ENCODE assay signal across 14 mouse cellular contexts in genomic region chr13:46976532-46976931, GRCm38 (mm10). TPM values are rescaled to one million over a fixed set of nuclear protein-coding genes. Genes with fewer than 3 reads are reported as not detected.
DNase-seq lines count a peak whose midpoint lies in the region; ATAC-seq and TF ChIP-seq lines count a peak whose summit lies in the region.
"Had no signal": no experiment of that assay in that cellular context is flagged by ENCODE, and none has a peak within 500 bp of the region (broad histone marks: within the 10 kb centered on the region; RNA-seq: fewer than 3 reads in every experiment).

No protein-coding gene starts in this region.

- H3K9ac ChIP-seq in forebrain, postnatal 0 days = no peak overlapping the region
- H3K9ac ChIP-seq in midbrain, postnatal 0 days (replicated peaks; ENCODE audit: low read length, poor library complexity, severe bottlenecking) = no peak overlapping the region
- no peak overlapping the region for H3K9ac ChIP-seq in midbrain, embryonic 16.5 days (ENCODE audit: low read depth, low read length)
- H3K9ac ChIP-seq: embryonic facial prominence, embryonic 13.5 days; liver, embryonic 12.5 days had no signal

- no peaks in the 10 kb centered on the region for H3K36me3 ChIP-seq in forebrain, embryonic 10.5 days (replicated peaks)
- H3K36me3 ChIP-seq in forebrain, postnatal 0 days (ENCODE audit: insufficient read depth) = no peaks in the 10 kb centered on the region
- no peaks in the 10 kb centered on the region for H3K36me3 ChIP-seq in midbrain, postnatal 0 days (ENCODE audit: insufficient read depth, low read length)
- no peaks in the 10 kb centered on the region for H3K36me3 ChIP-seq in midbrain, embryonic 16.5 days (ENCODE audit: control insufficient read depth, insufficient read depth, low read length)
- H3K36me3 ChIP-seq: embryonic facial prominence, embryonic 13.5 days; G1E; liver, embryonic 12.5 days had no signal

- ATAC-seq in forebrain, postnatal 0 days = no peak
- ATAC-seq in midbrain, postnatal 0 days (ENCODE audit: low FRiP score) = no peak
- ATAC-seq in midbrain, embryonic 16.5 days = no peak
- no peak for ATAC-seq in erythroid progenitor cell, adult 5-6 weeks (replicated peaks; ENCODE audit: low FRiP score, poor library complexity, severe bottlenecking)
- ATAC-seq: liver, embryonic 12.5 days had no signal

- TF ChIP-seq CTCF in forebrain, postnatal 0 days (IDR thresholded peaks at IDR 0.05; ENCODE audit: low read depth) = no peak
- peak; percentile 56 for TF ChIP-seq CTCF in layer of hippocampus, adult 2 months (conservative IDR thresholded peaks at IDR 0.05)
- TF ChIP-seq CTCF in midbrain, postnatal 0 days (IDR thresholded peaks at IDR 0.05) = peak; percentile 10; the same call in 1 of the 2 replicates

- no peak overlapping the region for H3K4me3 ChIP-seq in forebrain, embryonic 10.5 days
- no peak overlapping the region for H3K4me3 ChIP-seq in forebrain, postnatal 0 days (ENCODE audit: low read depth, low read length)
- H3K4me3 ChIP-seq in layer of hippocampus, adult 2 months = no peak overlapping the region
- no peak overlapping the region for H3K4me3 ChIP-seq in midbrain, postnatal 0 days (ENCODE audit: low read depth, low read length)
- H3K4me3 ChIP-seq in midbrain, embryonic 16.5 days (ENCODE audit: low read depth, low read length) = no peak overlapping the region
- H3K4me3 ChIP-seq: embryonic facial prominence, embryonic 13.5 days; liver, embryonic 12.5 days had no signal

- no peak for DNase-seq in forebrain, embryonic 10.5 days (ENCODE audit: extremely low spot score, low spot score)
- no peak for DNase-seq in forebrain, postnatal 0 days
- no peak for DNase-seq in layer of hippocampus, adult 2 months (ENCODE audit: low spot score in 2 of 2)
- no peak for DNase-seq in layer of hippocampus, adult 11-12 months (ENCODE audit: low spot score)
- no peak for DNase-seq in midbrain, postnatal 0 days (ENCODE audit: low spot score)
- DNase-seq in thymus, postnatal 25 days = no peak
- DNase-seq: adrenal gland, adult 8-10 months; cerebellum, adult 18-20 months; lung, postnatal 4 days had no signal

- no peak overlapping the region for H3K4me2 ChIP-seq in forebrain, postnatal 0 days (ENCODE audit: low read depth)
- no peak overlapping the region for H3K4me2 ChIP-seq in midbrain, postnatal 0 days (ENCODE audit: low read depth, low read length, poor library complexity, severe bottlenecking)
- H3K4me2 ChIP-seq in midbrain, embryonic 16.5 days (ENCODE audit: low read length) = no peak overlapping the region
- H3K4me2 ChIP-seq: embryonic facial prominence, embryonic 13.5 days; liver, embryonic 12.5 days had no signal

- H3K4me1 ChIP-seq in forebrain, embryonic 10.5 days = peaks cover 30% of the 10 kb centered on the region
- H3K4me1 ChIP-seq in forebrain, postnatal 0 days (ENCODE audit: insufficient read depth) = no peaks in the 10 kb centered on the region; the same call in 1 of the 2 replicates
- H3K4me1 ChIP-seq in midbrain, postnatal 0 days (ENCODE audit: insufficient read depth, low read length) = no peaks in the 10 kb centered on the region
- H3K4me1 ChIP-seq in midbrain, embryonic 16.5 days (ENCODE audit: control insufficient read depth, insufficient read depth, low read length) = peaks cover 7% of the 10 kb centered on the region

- H3K27ac ChIP-seq in forebrain, embryonic 10.5 days = peak overlapping the region; percentile 90
- H3K27ac ChIP-seq in forebrain, postnatal 0 days (ENCODE audit: low read depth, low read length) = no peak overlapping the region
- H3K27ac ChIP-seq in layer of hippocampus, adult 2 months = no peak overlapping the region
- H3K27ac ChIP-seq in midbrain, postnatal 0 days (ENCODE audit: low read depth, low read length) = no peak overlapping the region
- no peak overlapping the region for H3K27ac ChIP-seq in midbrain, embryonic 16.5 days (ENCODE audit: low read length)
- H3K27ac ChIP-seq: embryonic facial prominence, embryonic 13.5 days; liver, embryonic 12.5 days had no signal

- 95% methylated on average over 7 of the region's 7 CpGs for WGBS in forebrain, embryonic 10.5 days
- 93% methylated on average over 7 of the region's 7 CpGs for WGBS in forebrain, postnatal 0 days
- 85% methylated on average over 7 of the region's 7 CpGs for WGBS in midbrain, postnatal 0 days
- 93% methylated on average over 7 of the region's 7 CpGs for WGBS in midbrain, embryonic 16.5 days

- no peaks in the 10 kb centered on the region for H3K9me3 ChIP-seq in forebrain, embryonic 10.5 days
- H3K9me3 ChIP-seq in forebrain, postnatal 0 days (ENCODE audit: low read length) = no peaks in the 10 kb centered on the region
- H3K9me3 ChIP-seq in midbrain, postnatal 0 days (ENCODE audit: low read length) = no peaks in the 10 kb centered on the region
- H3K9me3 ChIP-seq in midbrain, embryonic 16.5 days (replicated peaks; ENCODE audit: control insufficient read depth, low read length, poor library complexity, severe bottlenecking) = no peaks in the 10 kb centered on the region
- H3K9me3 ChIP-seq: embryonic facial prominence, embryonic 13.5 days; G1E; liver, embryonic 12.5 days had no signal

- H3K27me3 ChIP-seq in forebrain, embryonic 10.5 days (ENCODE audit: poor library complexity, severe bottlenecking) = no peaks in the 10 kb centered on the region
- no peaks in the 10 kb centered on the region for H3K27me3 ChIP-seq in forebrain, postnatal 0 days (ENCODE audit: insufficient read depth, low read length)
- no peaks in the 10 kb centered on the region for H3K27me3 ChIP-seq in midbrain, postnatal 0 days (ENCODE audit: insufficient read depth, low read length)
- no peaks in the 10 kb centered on the region for H3K27me3 ChIP-seq in midbrain, embryonic 16.5 days (ENCODE audit: control insufficient read depth, insufficient read depth, low read depth, low read length)
- H3K27me3 ChIP-seq: embryonic facial prominence, embryonic 13.5 days; liver, embryonic 12.5 days had no signal

RNA-seq across cellular contexts. Expression of gene Nhlrc1, which starts 38.1 kb away (rescaled TPM):
- polyA plus RNA-seq in forebrain, embryonic 10.5 days (2016; fragmentation: Nextera tagmentation; extraction: Ambion mirVana) = 3.9 and 4.2 TPM in 2 replicates
- 14.3 and 15.4 TPM in 2 replicates for total RNA-seq in forebrain, postnatal 0 days (2014; rRNA removed)
- 12.5 and 17.0 TPM in 2 replicates for polyA plus RNA-seq in forebrain, postnatal 0 days (2015; fragmentation: Nextera tagmentation; extraction: Ambion mirVana)
- total RNA-seq in layer of hippocampus, adult 2 months (2021) = 10 to 100 TPM; 16.5 to 18.9 TPM
- 19.7 and 19.9 TPM in 2 replicates for total RNA-seq in midbrain, postnatal 0 days (2014; rRNA removed)
- polyA plus RNA-seq in midbrain, postnatal 0 days (2015; fragmentation: Nextera tagmentation; extraction: Ambion mirVana) = 16.2 and 16.5 TPM in 2 replicates
- polyA plus RNA-seq in midbrain, embryonic 16.5 days (2015; fragmentation: Nextera tagmentation; extraction: Ambion mirVana) = 19.3 and 19.9 TPM in 2 replicates
- total RNA-seq in erythroid progenitor cell, adult 5-6 weeks (2015; ENCODE audit: low replicate concordance) = not detected in 2 replicates
- total RNA-seq in erythroid progenitor cell, adult 5-6 weeks (2017; ENCODE audit: low replicate concordance) = not detected in 2 replicates
- polyA plus RNA-seq: G1E had no signal

RNA-seq across cellular contexts. Expression of gene Kif13a, which starts 46.9 kb away (rescaled TPM):
- polyA plus RNA-seq in forebrain, embryonic 10.5 days (2016; fragmentation: Nextera tagmentation; extraction: Ambion mirVana) = 8.0 and 10.6 TPM in 2 replicates
- total RNA-seq in forebrain, postnatal 0 days (2014; rRNA removed) = 17.8 and 19.7 TPM in 2 replicates
- 6.7 and 9.2 TPM in 2 replicates for polyA plus RNA-seq in forebrain, postnatal 0 days (2015; fragmentation: Nextera tagmentation; extraction: Ambion mirVana)
- 10 to 100 TPM; 20.9 to 21.7 TPM for total RNA-seq in layer of hippocampus, adult 2 months (2021)
- total RNA-seq in midbrain, postnatal 0 days (2014; rRNA removed) = 31.4 and 31.7 TPM in 2 replicates
- 10.1 TPM in 2 replicates for polyA plus RNA-seq in midbrain, postnatal 0 days (2015; fragmentation: Nextera tagmentation; extraction: Ambion mirVana)
- polyA plus RNA-seq in midbrain, embryonic 16.5 days (2015; fragmentation: Nextera tagmentation; extraction: Ambion mirVana) = 7.2 and 7.6 TPM in 2 replicates
- 1.7 and 3.6 TPM in 2 replicates for total RNA-seq in erythroid progenitor cell, adult 5-6 weeks (2015; ENCODE audit: low replicate concordance)
- total RNA-seq in erythroid progenitor cell, adult 5-6 weeks (2017; ENCODE audit: low replicate concordance) = 6.5 and 6.7 TPM in 2 replicates
- polyA plus RNA-seq: G1E had no signal

Comparison
In these comparisons a context has a peak if more than half of its experiments do, and no peak if none do; other contexts are left out.
1. RNA of gene Nhlrc1, which starts 38.1 kb away (total RNA-seq): 19.7 to 19.9 TPM in midbrain, postnatal 0 days, 16.5 to 18.9 TPM in layer of hippocampus, adult 2 months and 14.3 to 15.4 TPM in forebrain, postnatal 0 days; not detected in erythroid progenitor cell, adult 5-6 weeks; every median in the first group is over 10 times any median in the second.